Mouse (Mus musculus): Measurements from ENCODE around the gene Ccdc22. TPM values are rescaled to one million over a fixed set of nuclear protein-coding genes. Genes with fewer than 3 reads are reported as not detected.

Gene Ccdc22
- polyA plus RNA-seq, 1 experiment from 2014 or later, result 33.4 TPM

DNA sequence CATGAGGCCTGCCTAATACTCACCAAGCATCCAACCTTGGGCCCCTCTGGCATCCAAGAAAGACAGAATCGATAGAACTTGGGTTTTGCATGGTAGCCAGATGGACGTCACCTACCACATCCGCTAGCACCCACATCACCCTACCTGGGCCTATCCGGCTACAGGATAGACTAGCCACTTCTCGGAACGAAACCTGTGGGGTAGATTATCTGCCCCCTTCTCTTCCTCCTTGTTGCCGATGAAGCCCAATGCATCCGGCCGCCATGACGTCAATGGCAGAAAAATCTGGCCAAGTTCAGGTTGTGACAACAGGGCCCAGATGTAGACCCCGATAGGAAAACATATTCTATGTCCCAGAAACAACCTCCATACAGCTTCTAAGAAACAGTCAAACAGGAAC is 21.4 kb downstream of the Ccdc22 start:
- H3K27ac ChIP-seq (ENCODE audit: low read depth, low read length), result no peak overlapping the region
- H3K9me3 ChIP-seq (ENCODE audit: control insufficient read depth, low read length), result no peaks in the 10 kb centered on the region
- ATAC-seq (replicated peaks; ENCODE audit: low FRiP score) (no peak), DNase-seq (ENCODE audit: low spot score) (no peak)
- no peaks in the 10 kb centered on the region for H3K36me3 ChIP-seq (ENCODE audit: control insufficient read depth, insufficient read depth, low read length)
- H3K27me3 ChIP-seq (ENCODE audit: control insufficient read depth, insufficient read depth, low read length), result no peaks in the 10 kb centered on the region
- H3K4me2 ChIP-seq (ENCODE audit: low read depth, low read length, severe bottlenecking), result no peak overlapping the region
- H3K4me1 ChIP-seq (replicated peaks; ENCODE audit: control insufficient read depth, insufficient read depth, low read length), result no peaks in the 10 kb centered on the region
- 96% methylated on average over 11 of the region's 11 CpGs for WGBS
- H3K9ac ChIP-seq (ENCODE audit: low read length), result no peak overlapping the region
- H3K4me3 ChIP-seq (ENCODE audit: low read depth, low read length), result no peak overlapping the region

DNA sequence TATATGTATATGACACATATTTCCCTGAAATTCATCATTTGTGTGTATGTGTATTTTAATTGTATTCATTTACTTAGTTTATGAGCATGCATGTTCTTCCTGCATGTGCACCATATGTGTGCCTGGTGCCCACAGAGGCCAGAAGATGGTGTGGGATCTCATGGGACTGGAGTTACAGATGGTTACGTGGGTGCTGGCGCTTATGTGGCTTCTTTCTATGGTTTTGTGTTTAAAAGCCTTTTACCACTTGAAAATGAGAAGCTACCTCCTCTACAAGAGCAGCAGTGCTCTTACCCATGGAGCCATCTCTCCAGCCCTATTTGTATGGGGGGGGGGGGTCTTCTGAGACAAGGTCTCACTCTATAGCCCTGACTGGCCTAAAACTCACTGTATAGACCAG is 24.2 kb downstream of the Ccdc22 start:
- DNase-seq (ENCODE audit: low spot score), result no peak
- Histone ChIP-seq H3K9ac (ENCODE audit: low read length) (no peak overlapping the region), H3K4me1 (replicated peaks; ENCODE audit: control insufficient read depth, insufficient read depth, low read length) (no peaks in the 10 kb centered on the region), H3K9me3 (ENCODE audit: control insufficient read depth, low read length) (no peaks in the 10 kb centered on the region), H3K4me2 (ENCODE audit: low read depth, low read length, severe bottlenecking) (no peak overlapping the region), H3K27me3 (ENCODE audit: control insufficient read depth, insufficient read depth, low read length) (no peaks in the 10 kb centered on the region), H3K4me3 (ENCODE audit: low read depth, low read length) (no peak overlapping the region), H3K27ac (ENCODE audit: low read depth, low read length) (no peak overlapping the region), H3K36me3 (ENCODE audit: control insufficient read depth, insufficient read depth, low read length) (no peaks in the 10 kb centered on the region)
- no peak for ATAC-seq (replicated peaks; ENCODE audit: low FRiP score)
- 94% methylated on average over 2 of the region's 2 CpGs for WGBS

DNA sequence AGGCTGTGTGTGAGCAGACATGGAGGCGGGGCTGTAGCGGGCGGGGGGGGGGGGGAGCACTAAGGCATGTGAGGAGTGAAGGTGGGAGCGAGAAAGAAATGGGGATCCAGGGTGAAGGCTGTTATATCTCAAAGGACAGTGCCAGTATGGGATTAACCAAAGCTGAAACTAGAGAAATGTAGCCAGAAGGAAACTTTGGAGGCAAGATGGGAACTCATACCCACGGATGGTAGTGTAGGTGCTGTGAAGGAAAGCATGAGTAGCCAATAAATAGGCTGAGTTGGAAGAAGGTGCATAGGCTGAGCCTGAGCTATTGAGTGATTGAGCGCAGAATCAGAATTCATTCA is 30.5 kb downstream of the Ccdc22 start:
- no peak overlapping the region for H3K9ac ChIP-seq (ENCODE audit: low read length)
- WGBS, result 22% methylated on average over 5 of the region's 6 CpGs
- peak overlapping the region; percentile 25; the same call in 1 of the 2 replicates for H3K27ac ChIP-seq (ENCODE audit: low read depth, low read length)
- ATAC-seq (replicated peaks; ENCODE audit: low FRiP score), result no peak
- H3K4me2 ChIP-seq (ENCODE audit: low read depth, low read length, severe bottlenecking), result peak overlapping the region; percentile 58
- peaks cover 5% of the 10 kb centered on the region for H3K4me1 ChIP-seq (replicated peaks; ENCODE audit: control insufficient read depth, insufficient read depth, low read length)
- H3K4me3 ChIP-seq (ENCODE audit: low read depth, low read length), result peak overlapping the region; percentile 53
- H3K36me3 ChIP-seq (ENCODE audit: control insufficient read depth, insufficient read depth, low read length), result no peaks in the 10 kb centered on the region
- no peak for DNase-seq (ENCODE audit: low spot score)
- no peaks in the 10 kb centered on the region for H3K27me3 ChIP-seq (ENCODE audit: control insufficient read depth, insufficient read depth, low read length)
- H3K9me3 ChIP-seq (ENCODE audit: control insufficient read depth, low read length), result no peaks in the 10 kb centered on the region

DNA sequence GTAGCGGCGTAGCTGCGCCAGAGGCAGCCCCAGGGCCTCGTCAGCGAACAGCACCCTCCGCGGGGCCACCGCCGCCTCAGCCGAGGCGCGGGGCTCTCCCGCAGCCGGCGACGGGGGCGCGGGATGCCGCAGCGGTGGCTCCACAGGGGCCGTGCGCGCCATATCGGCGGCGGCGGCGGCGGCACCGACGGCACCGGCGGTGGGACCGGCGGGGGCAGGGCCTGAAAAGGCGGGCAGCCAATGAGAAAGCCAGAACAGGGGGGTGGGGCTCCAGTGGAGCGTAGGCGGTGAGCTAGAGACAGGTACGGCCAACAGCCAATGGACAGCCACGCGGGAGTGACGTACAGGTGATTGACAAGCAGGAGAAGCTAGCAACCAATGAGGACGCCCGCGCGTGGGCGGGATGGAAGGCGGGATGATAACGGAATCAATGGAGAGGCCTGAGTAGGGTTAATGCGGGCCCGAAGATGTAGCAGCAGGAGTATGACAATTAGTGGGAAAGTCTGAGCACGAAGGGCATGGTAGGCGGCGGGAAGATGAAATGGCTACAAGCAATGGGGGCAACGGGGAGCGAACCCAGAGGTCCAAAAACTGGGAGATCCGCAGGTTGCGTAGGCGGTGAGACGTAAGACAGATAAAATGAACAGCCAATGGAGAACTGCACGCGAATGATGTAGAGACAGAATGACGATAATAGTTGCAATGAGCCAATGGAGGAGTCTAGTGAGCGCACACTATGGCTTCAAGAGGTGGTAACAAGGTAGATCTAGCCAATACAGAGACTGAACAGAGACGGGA is 31.0 kb downstream of the Ccdc22 start, which contains the start of gene Ppp1r3f:
Gene Ppp1r3f (minus strand): TSS at position 197 of the 798 bp plus-strand sequence.
- Histone ChIP-seq H3K36me3 (ENCODE audit: control insufficient read depth, insufficient read depth, low read length) (no peaks in the 10 kb centered on the region), H3K4me2 (ENCODE audit: low read depth, low read length, severe bottlenecking) (peak within 1 kb of the TSS; percentile 58), H3K9me3 (ENCODE audit: control insufficient read depth, low read length) (no peaks in the 10 kb centered on the region), H3K27ac (ENCODE audit: low read depth, low read length) (peak within 1 kb of the TSS; percentile 68), H3K4me3 (ENCODE audit: low read depth, low read length) (peak within 1 kb of the TSS; percentile 53), H3K27me3 (ENCODE audit: control insufficient read depth, insufficient read depth, low read length) (no peaks in the 10 kb centered on the region), H3K9ac (ENCODE audit: low read length) (peak within 1 kb of the TSS; percentile 77), H3K4me1 (replicated peaks; ENCODE audit: control insufficient read depth, insufficient read depth, low read length) (peaks cover 5% of the 10 kb centered on the region)
- peak; percentile 93 for DNase-seq (ENCODE audit: low spot score)
- ATAC-seq (replicated peaks; ENCODE audit: low FRiP score), result peak; percentile 98
- 23% methylated on average over 60 of the region's 65 CpGs for WGBS

DNA sequence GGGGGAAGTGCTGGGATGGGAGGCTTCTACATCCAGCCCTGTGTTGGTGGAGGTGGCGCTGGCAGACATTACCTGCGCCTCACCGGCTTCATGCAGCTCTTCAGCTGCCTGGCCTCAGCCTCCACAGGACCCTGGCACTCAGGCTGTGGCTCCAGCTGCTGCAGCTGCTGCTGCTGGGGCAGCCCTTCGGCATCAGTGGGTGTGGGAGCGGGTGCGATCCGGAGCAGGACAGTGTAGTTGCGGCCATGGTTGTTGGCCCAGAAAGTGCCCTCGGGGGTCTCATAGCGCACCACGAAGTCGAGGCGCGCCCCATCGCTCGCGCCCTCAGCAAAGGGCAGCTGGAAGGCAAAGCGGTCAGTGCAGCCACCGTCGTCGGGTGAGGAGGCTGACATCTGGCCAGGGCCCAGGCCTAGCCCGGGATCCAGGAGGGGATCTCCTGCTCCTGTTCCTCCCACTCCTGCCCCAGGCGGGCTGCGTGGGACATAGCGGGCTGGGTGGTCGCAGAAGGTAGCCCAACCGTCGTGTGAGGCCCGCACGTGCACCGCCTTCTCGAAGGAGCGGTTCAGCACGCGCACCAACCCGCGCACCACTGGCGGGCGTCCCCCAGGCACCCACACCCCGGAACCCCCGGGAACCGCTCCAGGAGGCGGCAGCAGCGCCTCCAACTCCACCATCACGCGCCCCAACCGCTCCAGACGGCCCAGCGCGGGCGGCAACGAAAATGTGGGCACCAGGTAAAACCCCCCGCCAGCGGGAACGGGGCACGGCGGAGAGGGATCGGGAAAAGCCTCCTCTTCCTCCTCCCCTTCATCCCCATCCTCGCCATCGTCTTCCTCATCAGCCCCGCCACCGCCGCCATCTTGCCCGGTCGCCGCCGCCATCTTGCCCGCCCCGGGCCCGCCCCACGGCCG is 31.9 kb downstream of the Ccdc22 start, which contains the start of gene Foxp3:
Gene Foxp3 (plus strand): TSS at position 469 of the 911 bp plus-strand sequence.
- H3K9ac ChIP-seq (ENCODE audit: low read length), result peak within 1 kb of the TSS; percentile 77
- H3K27me3 ChIP-seq (ENCODE audit: control insufficient read depth, insufficient read depth, low read length), result no peaks in the 10 kb centered on the region
- peak; percentile 28 for ATAC-seq (replicated peaks; ENCODE audit: low FRiP score)
- peak within 1 kb of the TSS; percentile 58 for H3K4me2 ChIP-seq (ENCODE audit: low read depth, low read length, severe bottlenecking)
- WGBS, result 32% methylated on average over 67 of the region's 72 CpGs
- peak within 1 kb of the TSS; percentile 68 for H3K27ac ChIP-seq (ENCODE audit: low read depth, low read length)
- peak; percentile 55 for DNase-seq (ENCODE audit: low spot score)
- no peaks in the 10 kb centered on the region for H3K36me3 ChIP-seq (ENCODE audit: control insufficient read depth, insufficient read depth, low read length)
- H3K4me1 ChIP-seq (replicated peaks; ENCODE audit: control insufficient read depth, insufficient read depth, low read length), result peaks cover 5% of the 10 kb centered on the region
- no peaks in the 10 kb centered on the region for H3K9me3 ChIP-seq (ENCODE audit: control insufficient read depth, low read length)
- peak within 1 kb of the TSS; percentile 53 for H3K4me3 ChIP-seq (ENCODE audit: low read depth, low read length)

DNA sequence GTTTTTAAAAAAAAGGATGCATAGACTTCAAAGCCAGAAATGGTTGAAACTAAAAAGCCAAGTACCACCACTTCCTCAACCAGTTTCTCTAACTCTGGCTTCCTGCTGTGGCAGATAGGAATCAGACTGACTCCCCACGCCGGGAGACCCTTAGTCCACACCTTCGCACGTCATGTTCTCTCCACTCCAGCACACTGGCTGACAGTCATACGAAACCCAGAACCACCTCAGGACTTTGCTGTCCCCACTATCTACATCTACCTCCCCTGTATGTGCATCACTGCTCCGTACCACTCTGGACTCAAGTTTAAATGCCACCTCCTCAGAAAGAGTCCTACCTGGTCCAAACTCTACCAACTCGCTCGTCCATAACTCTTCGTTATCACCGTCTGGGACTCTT is 32.9 kb downstream of the Ccdc22 start:
- peak overlapping the region; percentile 24; the same call in 1 of the 2 replicates for H3K4me2 ChIP-seq (ENCODE audit: low read depth, low read length, severe bottlenecking)
- ATAC-seq (replicated peaks; ENCODE audit: low FRiP score) (no peak), DNase-seq (ENCODE audit: low spot score) (no peak)
- no peak overlapping the region for H3K9ac ChIP-seq (ENCODE audit: low read length)
- H3K4me1 ChIP-seq (replicated peaks; ENCODE audit: control insufficient read depth, insufficient read depth, low read length), result peaks cover 5% of the 10 kb centered on the region
- no peaks in the 10 kb centered on the region for H3K9me3 ChIP-seq (ENCODE audit: control insufficient read depth, low read length)
- H3K27ac ChIP-seq (ENCODE audit: low read depth, low read length), result no peak overlapping the region
- no peaks in the 10 kb centered on the region for H3K27me3 ChIP-seq (ENCODE audit: control insufficient read depth, insufficient read depth, low read length)
- 92% methylated on average over 10 of the region's 10 CpGs for WGBS
- no peak overlapping the region for H3K4me3 ChIP-seq (ENCODE audit: low read depth, low read length)
- no peaks in the 10 kb centered on the region for H3K36me3 ChIP-seq (ENCODE audit: control insufficient read depth, insufficient read depth, low read length)

DNA sequence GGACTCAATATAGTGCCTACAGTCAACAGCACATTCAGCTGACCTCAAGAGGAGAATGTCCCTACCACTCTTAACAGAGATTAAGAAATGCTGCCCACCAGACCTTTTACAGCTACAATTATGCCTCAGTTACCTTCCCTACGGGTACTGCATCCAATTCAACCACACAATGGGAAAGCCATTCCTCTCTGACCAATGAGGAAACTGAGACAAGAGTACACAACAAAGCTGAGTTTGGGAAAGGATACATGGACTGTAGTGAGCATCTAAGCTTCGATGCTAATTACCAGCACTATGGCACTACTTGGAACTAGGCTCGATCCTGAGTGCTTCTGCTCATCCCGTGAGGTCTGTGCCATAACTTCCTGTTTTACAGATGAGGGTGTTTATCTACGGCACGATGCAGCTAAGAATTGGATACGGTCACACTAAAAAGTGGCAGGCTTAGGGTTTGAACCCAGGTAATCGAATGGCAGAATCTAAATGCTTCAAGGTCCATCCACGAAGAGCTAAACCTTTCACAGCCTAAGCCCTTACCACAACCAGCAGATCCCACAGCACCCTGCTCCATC is 33.7 kb downstream of the Ccdc22 start:
- H3K9me3 ChIP-seq (ENCODE audit: control insufficient read depth, low read length), result no peaks in the 10 kb centered on the region
- peaks cover 5% of the 10 kb centered on the region for H3K4me1 ChIP-seq (replicated peaks; ENCODE audit: control insufficient read depth, insufficient read depth, low read length)
- H3K27me3 ChIP-seq (ENCODE audit: control insufficient read depth, insufficient read depth, low read length), result no peaks in the 10 kb centered on the region
- H3K27ac ChIP-seq (ENCODE audit: low read depth, low read length), result no peak overlapping the region
- 93% methylated on average over 9 of the region's 9 CpGs for WGBS
- no peak overlapping the region for H3K4me3 ChIP-seq (ENCODE audit: low read depth, low read length)
- no peak overlapping the region for H3K9ac ChIP-seq (ENCODE audit: low read length)
- H3K36me3 ChIP-seq (ENCODE audit: control insufficient read depth, insufficient read depth, low read length), result no peaks in the 10 kb centered on the region
- DNase-seq (ENCODE audit: low spot score), result no peak
- ATAC-seq (replicated peaks; ENCODE audit: low FRiP score), result no peak
- H3K4me2 ChIP-seq (ENCODE audit: low read depth, low read length, severe bottlenecking), result no peak overlapping the region

DNA sequence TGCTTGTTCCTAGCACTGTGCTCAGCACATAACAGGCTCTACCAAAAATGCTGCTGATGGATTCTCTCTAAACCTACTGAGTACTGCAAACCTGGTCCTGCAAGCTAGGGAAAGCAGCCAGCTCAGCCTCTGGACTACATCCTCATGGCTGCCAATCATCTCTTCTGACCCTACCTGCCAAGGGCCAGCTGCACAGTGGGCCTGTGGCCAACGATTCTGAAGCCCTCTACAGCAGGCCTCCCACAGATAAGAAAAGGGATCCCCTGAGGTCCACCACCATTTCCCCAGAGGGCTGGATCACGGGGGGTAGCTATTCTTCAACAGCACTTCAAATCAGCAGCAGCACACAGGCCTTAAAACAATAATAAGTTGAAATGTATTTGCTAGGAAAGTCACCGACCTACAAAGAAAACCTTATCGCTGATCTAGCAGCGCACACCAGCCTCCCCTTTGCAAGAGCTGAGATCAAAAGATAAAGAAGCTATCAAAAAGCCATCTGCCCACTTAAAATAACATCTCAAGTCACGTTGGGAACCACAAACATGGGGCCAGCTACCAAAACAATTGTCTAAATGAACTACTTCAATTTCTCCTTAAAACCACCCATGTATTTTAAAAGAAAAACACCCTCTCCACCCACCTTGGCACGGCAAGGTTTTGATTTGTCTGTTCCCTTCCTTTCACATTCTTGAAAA is 34.7 kb downstream of the Ccdc22 start:
- ATAC-seq (replicated peaks; ENCODE audit: low FRiP score) (no peak), DNase-seq (ENCODE audit: low spot score) (no peak)
- H3K27me3 ChIP-seq (ENCODE audit: control insufficient read depth, insufficient read depth, low read length), result no peaks in the 10 kb centered on the region
- H3K4me2 ChIP-seq (ENCODE audit: low read depth, low read length, severe bottlenecking), result no peak overlapping the region
- no peak overlapping the region for H3K4me3 ChIP-seq (ENCODE audit: low read depth, low read length)
- no peak overlapping the region for H3K9ac ChIP-seq (ENCODE audit: low read length)
- WGBS, result 70% methylated on average over 7 of the region's 7 CpGs
- H3K36me3 ChIP-seq (ENCODE audit: control insufficient read depth, insufficient read depth, low read length), result no peaks in the 10 kb centered on the region
- no peak overlapping the region for H3K27ac ChIP-seq (ENCODE audit: low read depth, low read length)
- H3K4me1 ChIP-seq (replicated peaks; ENCODE audit: control insufficient read depth, insufficient read depth, low read length), result peaks cover 5% of the 10 kb centered on the region
- H3K9me3 ChIP-seq (ENCODE audit: control insufficient read depth, low read length), result no peaks in the 10 kb centered on the region

Measured in forebrain, embryonic 11.5 days (tissue).